Mouse (Mus musculus) bone marrow, adult 2 months (tissue): ENCODE measurements at regions not wholly inside any gene's neighbourhood (a gene's known extent, or its start where the extent isn't known, plus 50 kb on each side); places are given as distances from the start of the nearest gene placed in this dataset.

Experiments
- H3K27ac ChIP-seq: fragments of 200-500 bp; 2 replicates; pipeline ENCODE4 v1.5.1; 2012; ENCODE audit warnings: low read depth, mild to moderate bottlenecking, control low read depth, inconsistent platforms, low read length; ENCODE audit not compliant: control insufficient read depth, poor library complexity, insufficient read depth
- H3K4me1 ChIP-seq: fragments of 200-500 bp; 2 replicates; pipeline ENCODE4 v1.6.1; 2011; ENCODE audit warnings: low read length; ENCODE audit not compliant: control insufficient read depth, insufficient read depth
- H3K4me3 ChIP-seq: fragments of 200-500 bp; replicated peaks from 2 replicates; pipeline ENCODE3; 2011; ENCODE audit warnings: mild to moderate bottlenecking, low read depth, low read length, control low read depth; ENCODE audit not compliant: control insufficient read depth
- CTCF ChIP-seq: fragments of 200-500 bp; IDR thresholded peaks from 2 replicates; pipeline ENCODE4 v1.5.1; 2011; ENCODE audit warnings: low read length, control low read depth; ENCODE audit not compliant: control insufficient read depth, insufficient read depth
- POLR2A ChIP-seq: fragments of 200-500 bp; IDR thresholded peaks from 2 replicates; pipeline ENCODE4 v1.6.1; 2011; ENCODE audit warnings: low read depth, mild to moderate bottlenecking, control low read depth, low read length, borderline replicate concordance; ENCODE audit not compliant: control insufficient read depth
- WGBS: fragments of 180-500 bp; shearing (Covaris S2); methylation state at CpG from one replicate; pipeline ENCODE4 v1.1.7; 2018; 5-methylcytosine and 5-hydroxymethylcytosine counted together

DNA sequence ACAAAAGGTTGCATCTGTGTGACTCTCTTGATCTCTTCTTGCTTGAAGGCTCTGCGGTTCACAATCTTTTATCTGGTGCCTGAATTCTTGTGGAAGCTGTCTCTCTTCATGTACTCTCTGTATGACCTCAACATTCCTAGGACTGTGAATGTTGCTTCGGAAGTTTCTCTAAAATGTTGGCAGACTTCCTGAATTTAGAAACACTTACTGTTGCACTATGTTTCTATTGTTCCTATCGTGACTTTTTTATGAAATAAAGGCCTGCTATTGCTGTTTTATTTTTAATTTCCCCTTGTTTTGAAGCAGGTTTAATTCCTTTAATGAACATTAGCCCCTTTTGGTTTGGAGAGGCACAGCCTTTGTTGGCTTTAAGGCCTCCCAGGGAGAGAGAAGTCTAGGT, 114.0 kb upstream of the Etaa1 start:
- Histone ChIP-seq H3K27ac (no peak overlapping the region), H3K4me3 (no peak overlapping the region), H3K4me1 (no peaks in the 10 kb centered on the region)
- 68% methylated on average over 3 of the region's 3 CpGs for WGBS
- TF ChIP-seq POLR2A (no peak), CTCF (no peak)

DNA sequence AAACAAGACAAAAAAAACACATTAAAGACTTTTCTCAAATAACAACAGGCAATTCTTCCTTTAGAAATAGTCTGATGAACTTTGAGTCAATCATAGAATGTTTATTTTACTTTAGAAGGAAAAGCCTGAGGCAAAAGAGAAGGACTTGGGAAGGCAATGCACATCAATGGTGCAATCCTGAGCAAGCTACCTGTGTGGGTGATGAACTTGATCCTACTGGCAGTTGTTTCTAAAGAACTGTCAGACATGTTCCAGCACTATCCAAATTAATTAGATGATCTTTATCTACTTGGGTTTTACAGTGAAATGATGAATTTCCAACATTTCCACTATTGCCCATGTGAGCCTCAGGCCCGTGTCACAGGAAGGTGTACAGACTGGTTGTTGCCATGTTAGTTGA, 87.9 kb upstream of the Etaa1 start:
- Histone ChIP-seq H3K4me1 (no peaks in the 10 kb centered on the region), H3K27ac (no peak overlapping the region), H3K4me3 (no peak overlapping the region)
- WGBS, result 70% methylated on average over 1 of the region's 1 CpGs
- no peak for TF ChIP-seq CTCF
- TF ChIP-seq POLR2A, result no peak

DNA sequence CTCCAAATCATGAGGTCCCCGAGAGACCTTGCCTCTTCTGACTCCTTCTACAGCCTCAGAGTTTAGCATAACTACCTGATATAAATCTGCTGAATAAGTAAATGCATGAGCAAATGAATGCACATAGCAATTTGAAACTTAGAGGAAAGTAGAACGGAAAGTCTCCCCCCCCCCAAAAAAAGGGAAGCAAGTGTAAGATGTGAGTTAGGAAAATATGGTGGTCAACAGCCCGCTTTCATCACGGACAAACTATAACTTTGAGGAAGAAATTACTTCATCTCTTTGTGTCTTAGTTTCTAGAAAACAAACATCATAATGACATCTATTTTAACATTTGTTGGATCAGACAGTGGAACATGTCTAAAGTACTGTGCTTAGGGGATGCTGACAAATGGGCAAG, 77.4 kb upstream of the Etaa1 start:
- no peak overlapping the region for H3K27ac ChIP-seq
- TF ChIP-seq POLR2A (no peak), CTCF (no peak)
- H3K4me1 ChIP-seq, result no peaks in the 10 kb centered on the region
- H3K4me3 ChIP-seq, result no peak overlapping the region
- WGBS, result 59% methylated on average over 4 of the region's 4 CpGs

DNA sequence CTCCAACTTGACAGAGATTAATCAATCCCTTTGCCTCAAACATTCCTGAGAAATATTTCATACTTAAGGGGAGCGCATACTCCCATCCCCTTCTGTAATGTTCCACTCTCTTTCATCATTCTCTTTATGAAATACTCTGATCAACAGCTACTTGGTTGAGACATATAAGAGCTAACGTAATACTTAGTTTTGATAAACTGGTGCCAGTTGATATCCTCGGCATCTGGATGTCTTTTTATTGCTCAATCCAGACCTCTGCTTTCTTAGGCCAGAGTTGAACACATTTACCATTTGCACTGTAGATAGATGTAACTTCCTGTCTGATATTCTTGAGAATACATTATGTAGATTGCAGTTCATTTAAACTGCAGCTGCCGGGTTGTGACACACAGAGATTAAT, 68.4 kb upstream of the Etaa1 start:
- H3K27ac ChIP-seq, result no peak overlapping the region
- no peak for TF ChIP-seq POLR2A
- no peak for TF ChIP-seq CTCF
- WGBS, result 60% methylated on average over 4 of the region's 4 CpGs
- no peak overlapping the region for H3K4me3 ChIP-seq
- no peaks in the 10 kb centered on the region for H3K4me1 ChIP-seq

DNA sequence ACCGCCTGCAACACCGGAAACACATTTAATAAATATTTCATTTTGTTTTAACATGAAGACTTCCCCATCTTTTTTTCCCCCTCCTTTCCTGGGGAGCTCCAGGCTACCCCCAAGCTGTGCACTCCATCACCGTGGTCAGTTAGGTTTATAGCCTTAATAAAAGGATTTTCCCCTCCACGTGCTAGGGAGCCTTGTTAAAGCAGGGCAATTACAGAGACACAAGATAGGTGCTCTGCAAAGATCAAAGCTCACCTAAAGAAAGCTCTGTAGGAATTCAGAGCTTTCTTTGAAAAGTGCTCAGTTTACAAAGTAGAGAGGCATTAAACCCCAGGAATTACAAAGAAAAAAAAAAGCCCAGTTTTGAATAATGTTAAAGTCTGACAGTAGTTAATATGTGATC, 61.6 kb upstream of the Etaa1 start:
- Histone ChIP-seq H3K27ac (no peak overlapping the region), H3K4me1 (no peaks in the 10 kb centered on the region), H3K4me3 (no peak overlapping the region)
- 25% methylated on average over 4 of the region's 4 CpGs for WGBS
- TF ChIP-seq CTCF, result no peak
- TF ChIP-seq POLR2A, result no peak

DNA sequence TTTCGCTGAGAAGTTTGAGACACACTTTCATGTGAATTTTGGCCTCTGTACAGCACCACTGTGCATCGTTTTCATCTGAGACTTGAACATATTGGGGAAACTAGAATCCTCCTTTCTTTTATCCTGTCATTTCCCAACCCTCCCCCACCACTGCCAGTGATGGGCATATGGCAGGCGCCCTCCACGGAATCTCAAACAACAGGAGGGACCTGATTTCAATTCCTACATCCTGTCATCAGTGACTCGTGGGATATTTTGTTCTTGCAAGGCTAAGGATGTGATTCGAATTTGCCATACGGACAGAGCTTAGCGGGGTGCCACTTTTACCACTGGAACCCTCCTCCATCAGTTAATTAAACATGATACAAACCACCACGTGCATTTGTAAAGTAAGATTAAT, 60.9 kb upstream of the Etaa1 start:
- H3K4me1 ChIP-seq, result no peaks in the 10 kb centered on the region
- 22% methylated on average over 9 of the region's 9 CpGs for WGBS
- H3K27ac ChIP-seq, result no peak overlapping the region
- no peak overlapping the region for H3K4me3 ChIP-seq
- TF ChIP-seq POLR2A (no peak), CTCF (no peak)

DNA sequence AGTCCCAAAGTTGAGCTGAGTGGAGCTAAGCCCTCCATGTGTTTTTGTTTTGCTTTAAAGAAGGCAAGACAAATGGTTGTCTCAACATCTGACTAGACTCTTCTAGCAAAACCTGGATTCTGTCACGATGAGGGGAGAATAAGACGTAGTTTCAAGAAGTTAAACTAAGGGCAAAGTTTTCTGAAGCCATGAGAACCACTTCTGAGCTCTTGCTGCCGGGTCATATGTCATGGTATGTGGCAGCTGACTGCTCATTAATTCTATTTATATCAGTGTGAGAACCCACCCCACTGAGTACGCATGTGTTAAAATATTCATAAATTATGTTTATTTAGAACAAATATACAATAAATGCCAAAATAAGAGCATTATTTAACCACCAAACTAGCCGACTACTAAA, 58.4 kb upstream of the Etaa1 start:
- WGBS, result 72% methylated on average over 5 of the region's 5 CpGs
- Histone ChIP-seq H3K27ac (no peak overlapping the region), H3K4me1 (no peaks in the 10 kb centered on the region), H3K4me3 (no peak overlapping the region)
- no peak for TF ChIP-seq CTCF

DNA sequence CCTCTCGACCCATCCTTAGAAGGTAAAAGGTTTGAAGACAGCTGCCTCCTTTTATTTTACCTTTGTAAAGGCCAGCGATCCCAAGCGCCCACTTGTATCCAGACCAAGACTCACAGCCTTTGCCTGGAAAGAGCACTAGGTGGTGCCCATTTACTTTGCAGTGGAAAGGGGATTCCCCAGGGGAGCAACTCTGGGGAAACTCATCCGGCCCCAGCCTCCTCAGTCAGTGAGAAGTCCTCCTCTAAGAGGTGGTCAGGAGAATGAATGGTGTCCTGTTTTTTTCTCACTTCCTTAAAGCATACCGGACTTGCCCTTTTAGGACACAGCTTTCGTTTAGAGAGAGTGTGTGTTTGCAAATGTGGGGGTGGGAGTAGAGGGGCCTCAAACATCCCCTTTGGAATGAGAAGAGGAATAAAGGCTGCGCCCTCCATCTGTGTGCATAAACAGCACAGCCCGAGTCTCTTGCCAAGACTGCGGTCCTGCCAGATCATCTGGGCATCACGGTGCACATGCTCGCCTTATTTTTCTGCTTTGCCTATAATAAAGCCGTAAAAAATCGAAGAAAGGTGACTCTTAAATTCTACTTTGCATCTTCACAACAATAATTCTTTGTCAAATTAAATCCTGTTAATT, 57.5 kb upstream of the Etaa1 start:
- no peak for TF ChIP-seq POLR2A
- no peak for TF ChIP-seq CTCF
- Histone ChIP-seq H3K4me3 (no peak overlapping the region), H3K4me1 (no peaks in the 10 kb centered on the region), H3K27ac (no peak overlapping the region)
- WGBS, result 7% methylated on average over 13 of the region's 13 CpGs

DNA sequence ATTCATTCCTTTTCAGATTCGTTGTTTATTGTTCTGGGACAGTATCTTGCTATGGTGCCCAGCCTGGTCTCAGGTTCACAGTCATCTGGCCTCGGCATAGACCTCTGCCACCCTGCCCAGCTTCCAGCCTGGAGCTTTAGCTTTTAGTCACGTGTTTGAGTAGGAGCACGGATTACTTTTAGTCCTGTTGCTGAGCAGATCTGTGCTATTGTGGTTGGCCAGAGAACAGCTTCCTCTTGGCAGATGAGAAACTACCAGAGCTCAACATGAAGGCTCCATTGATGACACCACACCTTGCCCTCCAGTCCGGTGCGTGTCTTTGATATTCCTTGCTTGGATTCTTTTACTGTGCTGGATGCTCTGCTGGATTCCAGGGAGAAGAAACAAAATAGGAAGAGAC, 54.5 kb upstream of the Etaa1 start:
- 72% methylated on average over 6 of the region's 6 CpGs for WGBS
- H3K4me1 ChIP-seq, result no peaks in the 10 kb centered on the region
- H3K4me3 ChIP-seq, result no peak overlapping the region
- TF ChIP-seq POLR2A (no peak), CTCF (no peak)
- no peak overlapping the region for H3K27ac ChIP-seq
